Mouse (Mus musculus) CH12.LX (cell line): Measurements from ENCODE around the gene Ung. TPM values are rescaled to one million over a fixed set of nuclear protein-coding genes. Genes with fewer than 3 reads are reported as not detected.

ENCODE experiments used
- DNase-seq: peaks from one replicate; pipeline ENCODE4 v3.0.0-alpha.2; 2013; ENCODE audit errors: extremely low read depth
- H3K27ac ChIP-seq: 2 replicates; pipeline ENCODE4 v1.5.1; 2012; ENCODE audit warnings: low read depth, mild to moderate bottlenecking, control low read depth, moderate library complexity; ENCODE audit not compliant: insufficient read depth
- H3K27me3 ChIP-seq: replicated peaks from 2 replicates; pipeline ENCODE3; 2012; ENCODE audit warnings: inconsistent platforms
- H3K36me3 ChIP-seq, 2 experiments: replicated peaks in 1 of 2; 2 replicates each; pipeline versions ENCODE3 to v1.6.1; 2012; ENCODE audit warnings: inconsistent platforms in 1 of 2, low read length in 1 of 2, mild to moderate bottlenecking in 1 of 2, mixed read lengths in 1 of 2, moderate library complexity in 1 of 2; ENCODE audit not compliant: control insufficient read depth in 1 of 2, insufficient read depth in 1 of 2
- H3K4me1 ChIP-seq, 2 experiments: 2 replicates each; pipeline ENCODE4 v1.6.1; 2012; ENCODE audit warnings: inconsistent platforms in 1 of 2, moderate library complexity in 1 of 2; ENCODE audit not compliant: insufficient read depth in 2 of 2, control insufficient read depth in 1 of 2
- H3K4me2 ChIP-seq: 2 replicates; pipeline ENCODE4 v1.6.1; 2012; ENCODE audit warnings: low read depth, mild to moderate bottlenecking, control low read depth; ENCODE audit not compliant: poor library complexity, insufficient read depth, severe bottlenecking
- H3K4me3 ChIP-seq, 3 experiments: fragments of 150-350 bp in 1 of 3; sonication (generic) in 1 of 3; replicated peaks in 1 of 3; 2 replicates each; pipeline versions ENCODE3 to v1.5.1; 2011 to 2012; ENCODE audit warnings: low read depth in 2 of 3, low read length in 2 of 3, mild to moderate bottlenecking in 2 of 3, moderate library complexity in 2 of 3, control low read depth in 1 of 3, improper control_type of control experiment in 1 of 3, inconsistent platforms in 1 of 3, mixed read lengths in 1 of 3; ENCODE audit not compliant: poor library complexity in 1 of 3
- H3K79me2 ChIP-seq: replicated peaks from 2 replicates; pipeline ENCODE4 v1.6.1; 2012; ENCODE audit warnings: mild to moderate bottlenecking, moderate library complexity; ENCODE audit not compliant: control insufficient read depth, poor library complexity, insufficient read depth, severe bottlenecking; ENCODE audit errors: extremely low read depth
- H3K9ac ChIP-seq: 2 replicates; pipeline ENCODE4 v1.6.1; 2012; ENCODE audit warnings: low read depth, mild to moderate bottlenecking, control low read depth, moderate library complexity; ENCODE audit not compliant: insufficient read depth
- H3K9me3 ChIP-seq: replicated peaks from 2 replicates; pipeline ENCODE3; 2012; ENCODE audit warnings: low read length, inconsistent platforms, mixed read lengths
- CHD2 ChIP-seq: IDR thresholded peaks from 2 replicates; pipeline ENCODE4 v1.6.1; 2011; ENCODE audit warnings: low read length, improper control_type of control experiment
- E2F4 ChIP-seq: IDR thresholded peaks from 2 replicates; pipeline ENCODE4 v1.6.1; 2011; ENCODE audit warnings: low read depth, low read length, improper control_type of control experiment; ENCODE audit not compliant: insufficient replicate concordance
- ELF1 ChIP-seq: IDR thresholded peaks from 2 replicates; pipeline ENCODE4 v1.6.1; 2014; ENCODE audit warnings: low read depth, mild to moderate bottlenecking, inconsistent platforms, low read length, improper control_type of control experiment
- EP300 ChIP-seq: IDR thresholded peaks from 2 replicates; pipeline ENCODE4 v1.6.1; 2011; ENCODE audit warnings: low read length, improper control_type of control experiment
- ETS1 ChIP-seq: conservative IDR thresholded peaks from 2 replicates; pipeline ENCODE4 v1.6.1; 2012; ENCODE audit warnings: low read depth, mild to moderate bottlenecking, inconsistent platforms, low read length, improper control_type of control experiment, moderate library complexity
- HCFC1 ChIP-seq: IDR thresholded peaks from 2 replicates; pipeline ENCODE4 v1.6.1; 2012; ENCODE audit warnings: low read depth, mild to moderate bottlenecking, inconsistent platforms, low read length, improper control_type of control experiment
- JUN ChIP-seq: IDR thresholded peaks from 2 replicates; pipeline ENCODE4 v1.6.1; 2011; ENCODE audit warnings: low read depth, mild to moderate bottlenecking, low read length, improper control_type of control experiment, moderate library complexity; ENCODE audit not compliant: insufficient read depth
- JUND ChIP-seq: conservative IDR thresholded peaks from 2 replicates; pipeline ENCODE4 v1.6.1; 2011; ENCODE audit warnings: low read depth, low read length, improper control_type of control experiment
- KAT2A ChIP-seq: IDR thresholded peaks from 2 replicates; pipeline ENCODE4 v1.6.1; 2012; ENCODE audit warnings: low read length, improper control_type of control experiment, inconsistent platforms; ENCODE audit not compliant: insufficient replicate concordance
- MAFK ChIP-seq: IDR thresholded peaks from 2 replicates; pipeline ENCODE4 v1.6.1; 2011; ENCODE audit warnings: low read length, improper control_type of control experiment; ENCODE audit not compliant: insufficient replicate concordance
- MEF2A ChIP-seq: IDR thresholded peaks from 2 replicates; pipeline ENCODE4 v1.6.1; 2014; ENCODE audit warnings: low read depth, mild to moderate bottlenecking, inconsistent platforms, low read length, improper control_type of control experiment, borderline replicate concordance
- MXI1 ChIP-seq: IDR thresholded peaks from 2 replicates; pipeline ENCODE4 v1.6.1; 2011; ENCODE audit warnings: mild to moderate bottlenecking, low read depth, low read length, improper control_type of control experiment
- NRF1 ChIP-seq: IDR thresholded peaks from 2 replicates; pipeline ENCODE4 v1.6.1; 2014; ENCODE audit warnings: low read depth, mild to moderate bottlenecking, inconsistent platforms, low read length, improper control_type of control experiment, moderate library complexity
- PAX5 ChIP-seq: IDR thresholded peaks from 2 replicates; pipeline ENCODE4 v1.6.1; 2012; ENCODE audit warnings: low read length, inconsistent platforms, mixed read lengths
- POLR2A ChIP-seq: IDR thresholded peaks from 2 replicates; pipeline ENCODE4 v1.6.1; 2011; ENCODE audit warnings: low read depth, mild to moderate bottlenecking, improper control_type of control experiment, low read length
- POLR2AphosphoS2 ChIP-seq: IDR thresholded peaks from 2 replicates; pipeline ENCODE4 v1.6.1; 2011; ENCODE audit warnings: low read depth, low read length, improper control_type of control experiment
- RAD21 ChIP-seq: IDR thresholded peaks from 2 replicates; pipeline ENCODE4 v1.6.1; 2011; ENCODE audit warnings: low read depth, mild to moderate bottlenecking, low read length, improper control_type of control experiment, moderate library complexity
- SIN3A ChIP-seq: IDR thresholded peaks from 2 replicates; pipeline ENCODE4 v1.6.1; 2012; ENCODE audit warnings: low read length, improper control_type of control experiment, inconsistent platforms
- SMC3 ChIP-seq: IDR thresholded peaks from 2 replicates; pipeline ENCODE4 v1.6.1; 2011; ENCODE audit warnings: low read depth, low read length, improper control_type of control experiment
- TBP ChIP-seq: conservative IDR thresholded peaks from 2 replicates; pipeline ENCODE4 v1.6.1; 2011; ENCODE audit warnings: low read depth, low read length, improper control_type of control experiment
- TCF12 ChIP-seq: IDR thresholded peaks from 2 replicates; pipeline ENCODE4 v1.6.1; 2014; ENCODE audit warnings: low read depth, mild to moderate bottlenecking, inconsistent platforms, low read length, improper control_type of control experiment
- UBTF ChIP-seq: IDR thresholded peaks from 2 replicates; pipeline ENCODE4 v1.6.1; 2012; ENCODE audit warnings: low read depth, mild to moderate bottlenecking, inconsistent platforms, low read length, improper control_type of control experiment, moderate library complexity
- USF2 ChIP-seq: conservative IDR thresholded peaks from 2 replicates; pipeline ENCODE4 v1.6.1; 2011; ENCODE audit warnings: low read depth, low read length, improper control_type of control experiment
- ZC3H11A ChIP-seq: IDR thresholded peaks from 2 replicates; pipeline ENCODE4 v1.6.1; 2012; ENCODE audit warnings: low read depth, mild to moderate bottlenecking, inconsistent platforms, low read length, improper control_type of control experiment
- ZKSCAN1 ChIP-seq: IDR thresholded peaks from 2 replicates; pipeline ENCODE4 v1.6.1; 2012; ENCODE audit warnings: low read depth, inconsistent platforms, low read length, improper control_type of control experiment, borderline replicate concordance
- ZMIZ1 ChIP-seq: IDR thresholded peaks from 2 replicates; pipeline ENCODE4 v1.6.1; 2012; ENCODE audit warnings: low read depth, mild to moderate bottlenecking, inconsistent platforms, low read length, improper control_type of control experiment
- ZNF384 ChIP-seq: IDR thresholded peaks from 2 replicates; pipeline ENCODE4 v1.6.1; 2012; ENCODE audit warnings: low read depth, low read length, improper control_type of control experiment, inconsistent platforms
- dilution Hi-C: fragments of 300-500 bp; cut with MboI; formaldehyde crosslinking; loops from 2 replicates; pipeline ENCODE4 v1.14.3; 2020; ENCODE audit warnings: low sequenced_read_pairs; ENCODE audit not compliant: extremely low pct_unique_long_range_greater_than_20kb, extremely low pct_ligation_motif_present
- in situ Hi-C: fragments of 300-500 bp; cut with MboI; formaldehyde crosslinking; loops from 3 replicates; pipeline ENCODE4 v1.14.3; 2019; ENCODE audit warnings: low sequenced_read_pairs, low pct_ligation_motif_present, low pct_unique_long_range_greater_than_20kb, mixed read lengths
- polyA plus RNA-seq: library from polyadenylated mRNA; unstranded; fragments of >175 nt; gene quantifications from 2 replicates; pipeline ENCODE4 v1.2.1, GENCODE M21; 2012; ENCODE audit warnings: low read depth; ENCODE audit not compliant: insufficient read length
- total RNA-seq, 2 experiments: library from RNA; depleted of rRNA; stranded (reverse); fragments of 300-350 nt in 1 of 2; fragments of >200 nt in 1 of 2; gene quantifications; 2 replicates each; pipeline ENCODE4 v1.2.3; 2012 to 2014

Gene Ung
- total and polyA plus RNA-seq, 3 experiments, result 39.1 to 91.9 (median 51.9) TPM

GRCm38 (mm10) chr5:114101873-114102272, 28.3 kb upstream of the Ung start:
- peaks cover 17% of the 10 kb centered on the region for H3K27me3 ChIP-seq
- in situ Hi-C loops, result no loop called here
- H3K9me3 ChIP-seq, result no peaks in the 10 kb centered on the region
- dilution Hi-C loops, result no loop called here
- H3K9ac ChIP-seq, result no peak overlapping the region
- no peak overlapping the region for H3K27ac ChIP-seq
- peaks cover 32 to 49% of the 10 kb centered on the region in 2 experiments for H3K36me3 ChIP-seq
- H3K4me3 ChIP-seq, result no peak overlapping the region
- H3K4me1 ChIP-seq, result peaks cover 11 to 20% of the 10 kb centered on the region in 2 experiments
- peaks cover 11% of the 10 kb centered on the region for H3K79me2 ChIP-seq
- no peak for DNase-seq
- H3K4me2 ChIP-seq, result no peak overlapping the region
- TF ChIP-seq ZKSCAN1 (no peak), USF2 (no peak), NRF1 (no peak), ZMIZ1 (no peak), ZNF384 (no peak), POLR2AphosphoS2 (no peak), JUND (no peak), TCF12 (no peak), ETS1 (no peak), POLR2A (no peak), SMC3 (no peak), ZC3H11A (no peak), CHD2 (no peak), E2F4 (no peak), SIN3A (no peak), ELF1 (no peak), RAD21 (no peak), EP300 (no peak), MXI1 (no peak), TBP (no peak)

GRCm38 (mm10) chr5:114102807-114103206, 27.4 kb upstream of the Ung start:
- peaks cover 9% of the 10 kb centered on the region for H3K27me3 ChIP-seq
- peaks cover 11% of the 10 kb centered on the region for H3K79me2 ChIP-seq
- H3K4me3 ChIP-seq, result no peak overlapping the region
- H3K9ac ChIP-seq, result no peak overlapping the region
- DNase-seq, result no peak
- H3K9me3 ChIP-seq, result no peaks in the 10 kb centered on the region
- dilution Hi-C loops, result no loop called here
- H3K4me2 ChIP-seq, result no peak overlapping the region
- in situ Hi-C loops, result no loop called here
- no peak overlapping the region for H3K27ac ChIP-seq
- H3K4me1 ChIP-seq, result peaks cover 11 to 20% of the 10 kb centered on the region in 2 experiments
- TF ChIP-seq MEF2A, result no peak
- TF ChIP-seq JUN, result no peak
- no peak for TF ChIP-seq MAFK
- TF ChIP-seq UBTF, result no peak
- no peak for TF ChIP-seq ZMIZ1
- no peak for TF ChIP-seq ELF1
- TF ChIP-seq USF2, result no peak
- no peak for TF ChIP-seq POLR2AphosphoS2
- no peak for TF ChIP-seq E2F4
- TF ChIP-seq PAX5, result no peak
- no peak for TF ChIP-seq HCFC1
- no peak for TF ChIP-seq TBP
- no peak for TF ChIP-seq KAT2A
- TF ChIP-seq TCF12, result no peak
- peaks cover 36 to 56% of the 10 kb centered on the region in 2 experiments for H3K36me3 ChIP-seq
